Mouse (Mus musculus): ENCODE measurements around the gene 1110032A03Rik. TPM values are rescaled to one million over a fixed set of nuclear protein-coding genes. Genes with fewer than 3 reads are reported as not detected.

1110032A03Rik gene
- polyA plus RNA-seq, 1 experiment from 2014 or later: 37.7 TPM

DNA sequence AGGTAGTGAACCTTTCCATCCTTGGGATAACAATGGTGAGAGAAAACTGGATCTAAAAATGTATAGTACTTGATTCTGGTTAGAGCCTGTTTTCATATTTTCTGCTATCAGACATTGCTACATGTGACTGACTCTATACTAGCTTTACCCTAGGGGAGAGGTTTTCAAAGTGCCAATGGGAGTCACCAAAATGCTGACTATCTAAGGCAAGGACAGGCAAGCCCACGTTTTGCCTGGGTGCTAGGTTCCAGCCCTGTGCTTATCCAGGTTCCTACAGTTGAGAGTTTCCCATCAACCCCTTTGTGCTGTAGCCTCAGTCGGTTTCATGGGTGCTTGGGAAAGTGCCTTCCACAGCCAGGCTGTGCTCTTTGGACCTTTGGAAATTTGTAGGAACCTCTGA is 36.4 kb upstream of the 1110032A03Rik start:
- no peak overlapping the region for H3K9ac ChIP-seq (ENCODE audit: low read length)
- 88% methylated on average over 2 of the region's 2 CpGs for WGBS
- no peak overlapping the region for H3K4me2 ChIP-seq
- H3K27ac ChIP-seq (ENCODE audit: low read depth, low read length): no peak overlapping the region
- DNase-seq (ENCODE audit: low spot score, missing footprints) (peak; percentile 17), ATAC-seq (ENCODE audit: low FRiP score) (no peak)
- H3K36me3 ChIP-seq (ENCODE audit: control insufficient read depth, insufficient read depth, low read length): peaks cover 2% of the 10 kb centered on the region; the same call in 1 of the 2 replicates
- H3K27me3 ChIP-seq (ENCODE audit: control insufficient read depth, insufficient read depth, low read length): no peaks in the 10 kb centered on the region
- no peaks in the 10 kb centered on the region for H3K9me3 ChIP-seq (ENCODE audit: control insufficient read depth, low read length)
- no peaks in the 10 kb centered on the region for H3K4me1 ChIP-seq (ENCODE audit: control insufficient read depth, insufficient read depth, low read length)
- no peak overlapping the region for H3K4me3 ChIP-seq (ENCODE audit: low read depth, low read length)

- no peak overlapping the region for H3K27ac ChIP-seq (ENCODE audit: low read depth, low read length)
- peaks cover 2% of the 10 kb centered on the region; the same call in 1 of the 2 replicates for H3K36me3 ChIP-seq (ENCODE audit: control insufficient read depth, insufficient read depth, low read length)
- no peaks in the 10 kb centered on the region for H3K4me1 ChIP-seq (ENCODE audit: control insufficient read depth, insufficient read depth, low read length)
- DNase-seq (ENCODE audit: low spot score, missing footprints): peak; percentile 54
- H3K4me3 ChIP-seq (ENCODE audit: low read depth, low read length): no peak overlapping the region
- H3K4me2 ChIP-seq: no peak overlapping the region
- 95% methylated on average over 7 of the region's 7 CpGs for WGBS
- ATAC-seq (ENCODE audit: low FRiP score): no peak
- H3K27me3 ChIP-seq (ENCODE audit: control insufficient read depth, insufficient read depth, low read length): no peaks in the 10 kb centered on the region
- H3K9me3 ChIP-seq (ENCODE audit: control insufficient read depth, low read length): no peaks in the 10 kb centered on the region
- H3K9ac ChIP-seq (ENCODE audit: low read length): no peak overlapping the region
Observed at GRCm38 (mm10) chr9:50811187-50811586, 35.9 kb upstream of the 1110032A03Rik start.

DNA sequence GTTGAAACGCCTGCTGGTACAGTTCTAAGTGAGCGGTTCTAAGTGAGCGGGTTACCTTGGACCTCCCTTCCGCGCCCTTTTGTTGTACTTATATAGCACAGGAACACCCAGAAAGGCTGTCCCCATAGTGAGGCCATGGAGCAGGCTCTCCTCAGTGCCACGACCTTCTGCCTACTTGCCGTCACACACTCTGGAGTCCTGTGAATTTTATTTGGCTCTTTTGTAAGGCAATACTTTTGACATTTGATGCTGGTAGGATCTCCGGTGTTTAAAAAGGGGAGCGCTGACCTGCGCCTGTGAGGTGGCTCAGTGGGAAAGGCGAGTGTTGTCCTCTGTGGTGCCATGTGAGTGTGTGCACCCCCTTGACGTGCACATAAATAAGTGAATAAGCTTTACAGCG is 33.8 kb upstream of the 1110032A03Rik start:
- no peak overlapping the region for H3K4me3 ChIP-seq (ENCODE audit: low read depth, low read length)
- ATAC-seq (ENCODE audit: low FRiP score) (no peak), DNase-seq (ENCODE audit: low spot score, missing footprints) (peak; percentile 44)
- no peaks in the 10 kb centered on the region for H3K4me1 ChIP-seq (ENCODE audit: control insufficient read depth, insufficient read depth, low read length)
- no peak overlapping the region for H3K4me2 ChIP-seq
- WGBS: 91% methylated on average over 13 of the region's 13 CpGs
- no peaks in the 10 kb centered on the region for H3K27me3 ChIP-seq (ENCODE audit: control insufficient read depth, insufficient read depth, low read length)
- no peak overlapping the region for H3K9ac ChIP-seq (ENCODE audit: low read length)
- H3K9me3 ChIP-seq (ENCODE audit: control insufficient read depth, low read length): no peaks in the 10 kb centered on the region
- no peak overlapping the region for H3K27ac ChIP-seq (ENCODE audit: low read depth, low read length)
- H3K36me3 ChIP-seq (ENCODE audit: control insufficient read depth, insufficient read depth, low read length): peaks cover 6% of the 10 kb centered on the region; the same call in 1 of the 2 replicates

DNA sequence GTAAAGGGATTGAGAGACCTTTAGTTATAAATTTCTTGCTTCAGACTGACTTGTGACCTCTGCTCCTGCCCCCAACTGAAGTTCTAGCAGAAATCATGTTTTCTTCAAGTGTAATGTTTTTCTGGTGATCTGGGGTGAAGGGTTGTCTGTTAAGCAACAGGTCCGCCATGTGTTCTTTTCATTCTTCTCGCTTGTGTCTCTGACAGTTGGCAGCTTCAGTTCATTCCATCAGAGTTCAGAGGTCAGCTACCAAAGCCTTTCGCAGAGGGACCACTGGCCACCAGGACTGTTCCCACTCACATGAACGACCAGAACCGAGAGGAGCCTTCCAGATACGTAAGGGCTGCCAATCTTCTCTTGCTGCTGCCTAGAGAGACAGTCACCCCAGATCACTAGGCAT is 33.2 kb upstream of the 1110032A03Rik start:
- ATAC-seq (ENCODE audit: low FRiP score): no peak
- Histone ChIP-seq H3K36me3 (ENCODE audit: control insufficient read depth, insufficient read depth, low read length) (0 out of 2 replicates have a peak, but pooled peaks cover 4% of the 10 kb centered on the region), H3K4me2 (no peak overlapping the region), H3K27me3 (ENCODE audit: control insufficient read depth, insufficient read depth, low read length) (no peaks in the 10 kb centered on the region), H3K27ac (ENCODE audit: low read depth, low read length) (no peak overlapping the region), H3K9me3 (ENCODE audit: control insufficient read depth, low read length) (no peaks in the 10 kb centered on the region), H3K4me3 (ENCODE audit: low read depth, low read length) (no peak overlapping the region), H3K4me1 (ENCODE audit: control insufficient read depth, insufficient read depth, low read length) (no peaks in the 10 kb centered on the region), H3K9ac (ENCODE audit: low read length) (no peak overlapping the region)
- DNase-seq (ENCODE audit: low spot score, missing footprints): no peak
- 86% methylated on average over 6 of the region's 6 CpGs for WGBS

- Histone ChIP-seq H3K9me3 (ENCODE audit: control insufficient read depth, low read length) (no peaks in the 10 kb centered on the region), H3K27ac (ENCODE audit: low read depth, low read length) (no peak overlapping the region), H3K4me3 (ENCODE audit: low read depth, low read length) (no peak overlapping the region), H3K27me3 (ENCODE audit: control insufficient read depth, insufficient read depth, low read length) (no peaks in the 10 kb centered on the region), H3K36me3 (ENCODE audit: control insufficient read depth, insufficient read depth, low read length) (peaks cover 4% of the 10 kb centered on the region; the same call in 1 of the 2 replicates), H3K4me2 (no peak overlapping the region), H3K9ac (ENCODE audit: low read length) (no peak overlapping the region), H3K4me1 (ENCODE audit: control insufficient read depth, insufficient read depth, low read length) (no peaks in the 10 kb centered on the region)
- WGBS: 90% methylated on average over 7 of the region's 7 CpGs
- no peak for ATAC-seq (ENCODE audit: low FRiP score)
- no peak for DNase-seq (ENCODE audit: low spot score, missing footprints)
Observed at GRCm38 (mm10) chr9:50803055-50803671, 27.8 kb upstream of the 1110032A03Rik start.

DNA sequence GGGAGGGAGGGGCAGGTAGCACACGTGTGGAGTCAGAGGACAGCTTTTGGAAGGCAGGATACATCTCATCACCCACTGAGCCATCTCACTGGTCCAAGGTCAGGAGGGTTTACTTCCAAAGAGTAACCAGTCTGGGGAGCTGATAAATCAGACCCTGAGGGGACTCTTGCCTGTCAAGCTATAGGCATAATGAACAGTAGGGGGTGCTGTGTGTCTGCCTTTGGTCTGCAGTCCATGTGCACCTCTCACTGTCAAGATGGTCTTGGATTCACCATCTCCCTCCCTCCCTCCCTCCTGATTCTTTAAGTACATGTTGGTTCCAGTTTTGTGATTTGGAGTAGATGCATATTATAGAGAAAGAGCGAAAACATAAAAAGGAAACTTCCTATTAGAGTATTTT is 25.7 kb upstream of the 1110032A03Rik start:
- no peak overlapping the region for H3K4me3 ChIP-seq (ENCODE audit: low read depth, low read length)
- no peak for DNase-seq (ENCODE audit: low spot score, missing footprints)
- H3K4me1 ChIP-seq (ENCODE audit: control insufficient read depth, insufficient read depth, low read length): no peaks in the 10 kb centered on the region
- ATAC-seq (ENCODE audit: low FRiP score): no peak
- H3K36me3 ChIP-seq (ENCODE audit: control insufficient read depth, insufficient read depth, low read length): peaks cover 2% of the 10 kb centered on the region; the same call in 1 of the 2 replicates
- H3K9ac ChIP-seq (ENCODE audit: low read length): no peak overlapping the region
- no peak overlapping the region for H3K27ac ChIP-seq (ENCODE audit: low read depth, low read length)
- WGBS: 59% methylated on average over 2 of the region's 2 CpGs
- no peaks in the 10 kb centered on the region for H3K9me3 ChIP-seq (ENCODE audit: control insufficient read depth, low read length)
- no peaks in the 10 kb centered on the region for H3K27me3 ChIP-seq (ENCODE audit: control insufficient read depth, insufficient read depth, low read length)
- no peak overlapping the region for H3K4me2 ChIP-seq

GRCm38 (mm10) chr9:50798368-50798767 is 23.0 kb upstream of the 1110032A03Rik start:
- 88% methylated on average over 5 of the region's 5 CpGs for WGBS
- no peak overlapping the region for H3K4me2 ChIP-seq
- H3K9me3 ChIP-seq (ENCODE audit: control insufficient read depth, low read length): no peaks in the 10 kb centered on the region
- H3K27ac ChIP-seq (ENCODE audit: low read depth, low read length): no peak overlapping the region
- H3K9ac ChIP-seq (ENCODE audit: low read length): no peak overlapping the region
- no peaks in the 10 kb centered on the region for H3K4me1 ChIP-seq (ENCODE audit: control insufficient read depth, insufficient read depth, low read length)
- no peak for ATAC-seq (ENCODE audit: low FRiP score)
- H3K36me3 ChIP-seq (ENCODE audit: control insufficient read depth, insufficient read depth, low read length): no peaks in the 10 kb centered on the region; the same call in 1 of the 2 replicates
- no peak overlapping the region for H3K4me3 ChIP-seq (ENCODE audit: low read depth, low read length)
- H3K27me3 ChIP-seq (ENCODE audit: control insufficient read depth, insufficient read depth, low read length): no peaks in the 10 kb centered on the region
- DNase-seq (ENCODE audit: low spot score, missing footprints): no peak

- H3K4me1 ChIP-seq (ENCODE audit: control insufficient read depth, insufficient read depth, low read length): no peaks in the 10 kb centered on the region
- no peak overlapping the region for H3K4me2 ChIP-seq
- no peak for ATAC-seq (ENCODE audit: low FRiP score)
- no peak overlapping the region for H3K4me3 ChIP-seq (ENCODE audit: low read depth, low read length)
- peak; percentile 45 for DNase-seq (ENCODE audit: low spot score, missing footprints)
- H3K27me3 ChIP-seq (ENCODE audit: control insufficient read depth, insufficient read depth, low read length): no peaks in the 10 kb centered on the region
- H3K27ac ChIP-seq (ENCODE audit: low read depth, low read length): no peak overlapping the region
- WGBS: 94% methylated on average over 7 of the region's 7 CpGs
- no peak overlapping the region for H3K9ac ChIP-seq (ENCODE audit: low read length)
- no peaks in the 10 kb centered on the region for H3K9me3 ChIP-seq (ENCODE audit: control insufficient read depth, low read length)
- H3K36me3 ChIP-seq (ENCODE audit: control insufficient read depth, insufficient read depth, low read length): no peaks in the 10 kb centered on the region; the same call in 1 of the 2 replicates
Observed at GRCm38 (mm10) chr9:50797641-50798040, 22.3 kb upstream of the 1110032A03Rik start.

GRCm38 (mm10) chr9:50796776-50797175 is 21.5 kb upstream of the 1110032A03Rik start:
- H3K36me3 ChIP-seq (ENCODE audit: control insufficient read depth, insufficient read depth, low read length): no peaks in the 10 kb centered on the region; the same call in 1 of the 2 replicates
- ATAC-seq (ENCODE audit: low FRiP score) (no peak), DNase-seq (ENCODE audit: low spot score, missing footprints) (no peak)
- no peak overlapping the region for H3K4me3 ChIP-seq (ENCODE audit: low read depth, low read length)
- no peaks in the 10 kb centered on the region for H3K9me3 ChIP-seq (ENCODE audit: control insufficient read depth, low read length)
- H3K4me1 ChIP-seq (ENCODE audit: control insufficient read depth, insufficient read depth, low read length): no peaks in the 10 kb centered on the region
- H3K9ac ChIP-seq (ENCODE audit: low read length): no peak overlapping the region
- WGBS: 92% methylated on average over 8 of the region's 8 CpGs
- no peak overlapping the region for H3K4me2 ChIP-seq
- H3K27ac ChIP-seq (ENCODE audit: low read depth, low read length): no peak overlapping the region
- H3K27me3 ChIP-seq (ENCODE audit: control insufficient read depth, insufficient read depth, low read length): no peaks in the 10 kb centered on the region
